Mouse (Mus musculus) midbrain, embryonic 10.5 days (tissue): ENCODE data around the gene Ess2. TPM values are rescaled to one million over a fixed set of nuclear protein-coding genes. Genes with fewer than 3 reads are reported as not detected.

Source experiments
- DNase-seq: peaks from one replicate; pipeline ENCODE4 v3.0.0-alpha.2; 2017; ENCODE audit warnings: low spot score
- H3K27ac ChIP-seq: fragments of 300-500 bp; sonication (generic); replicated peaks from 2 replicates; pipeline ENCODE4 v1.5.1; 2016; ENCODE audit warnings: mild to moderate bottlenecking
- H3K27me3 ChIP-seq: fragments of 300-500 bp; sonication (generic); 2 replicates; pipeline ENCODE4 v1.6.1; 2016; ENCODE audit warnings: low read depth, mild to moderate bottlenecking; ENCODE audit not compliant: poor library complexity, severe bottlenecking
- H3K36me3 ChIP-seq: fragments of 300-500 bp; sonication (generic); 2 replicates; pipeline ENCODE4 v1.6.1; 2016; ENCODE audit warnings: mild to moderate bottlenecking, moderate library complexity
- H3K4me1 ChIP-seq: fragments of 300-500 bp; sonication (generic); 2 replicates; pipeline ENCODE4 v1.6.1; 2016
- H3K4me3 ChIP-seq: fragments of 300-500 bp; sonication (generic); 2 replicates; pipeline ENCODE4 v1.5.1; 2016; ENCODE audit warnings: mild to moderate bottlenecking, moderate library complexity
- H3K9me3 ChIP-seq: fragments of 300-500 bp; sonication (generic); replicated peaks from 2 replicates; pipeline ENCODE4 v1.6.1; 2016; ENCODE audit warnings: mild to moderate bottlenecking
- WGBS: fragments of 180-500 bp; shearing (Covaris S2); methylation state at CpG from one replicate; pipeline ENCODE4 v1.1.7; 2016; 5-methylcytosine and 5-hydroxymethylcytosine counted together
- polyA plus RNA-seq: library from polyadenylated mRNA; unstranded; fragments of >200 nt; fragmentation: Nextera tagmentation; extraction: Ambion mirVana; gene quantifications from 2 replicates; pipeline ENCODE4 v1.2.1, GENCODE M21; 2016

The Ess2 gene
- polyA plus RNA-seq, 1 experiment from 2014 or later, result 51.9 TPM

- Histone ChIP-seq H3K4me3 (no peak overlapping the region), H3K27me3 (no peaks in the 10 kb centered on the region), H3K36me3 (peaks cover 74% of the 10 kb centered on the region), H3K4me1 (no peaks in the 10 kb centered on the region), H3K9me3 (no peaks in the 10 kb centered on the region), H3K27ac (no peak overlapping the region)
- no peak for DNase-seq
- 78% methylated on average over 4 of the region's 4 CpGs for WGBS
These were observed 38.2 kb downstream of the Ess2 start for GRCm38 (mm10) chr16:17872995-17873394.

GRCm38 (mm10) chr16:17871248-17871647, 39.9 kb downstream of the Ess2 start:
- peaks cover 76% of the 10 kb centered on the region for H3K36me3 ChIP-seq
- 89% methylated on average over 5 of the region's 5 CpGs for WGBS
- DNase-seq, result no peak

GRCm38 (mm10) chr16:17865770-17866169, 45.4 kb downstream of the Ess2 start:
- 82% methylated on average over 6 of the region's 6 CpGs for WGBS
- Histone ChIP-seq H3K27me3 (no peaks in the 10 kb centered on the region), H3K4me1 (peaks cover 24% of the 10 kb centered on the region), H3K4me3 (no peak overlapping the region), H3K36me3 (peaks cover 70% of the 10 kb centered on the region), H3K9me3 (no peaks in the 10 kb centered on the region), H3K27ac (no peak overlapping the region)
- no peak for DNase-seq

More at GRCm38 (mm10) chr16:17871248-17871647, 39.9 kb downstream of the Ess2 start:
- H3K27me3 ChIP-seq, result no peaks in the 10 kb centered on the region
- no peaks in the 10 kb centered on the region for H3K4me1 ChIP-seq
- H3K4me3 ChIP-seq, result no peak overlapping the region
- H3K27ac ChIP-seq, result no peak overlapping the region
- no peaks in the 10 kb centered on the region for H3K9me3 ChIP-seq

- no peak overlapping the region for H3K4me3 ChIP-seq
- H3K36me3 ChIP-seq, result peaks cover 70% of the 10 kb centered on the region
- no peaks in the 10 kb centered on the region for H3K9me3 ChIP-seq
- H3K27me3 ChIP-seq, result no peaks in the 10 kb centered on the region
- no peak for DNase-seq
- no peak overlapping the region for H3K27ac ChIP-seq
- H3K4me1 ChIP-seq, result peaks cover 24% of the 10 kb centered on the region
- WGBS, result 97% methylated on average over 2 of the region's 2 CpGs
These were observed 45.9 kb downstream of the Ess2 start for GRCm38 (mm10) chr16:17865293-17865692.

- Histone ChIP-seq H3K4me3 (no peak overlapping the region), H3K4me1 (peaks cover 26% of the 10 kb centered on the region), H3K9me3 (no peaks in the 10 kb centered on the region), H3K27ac (no peak overlapping the region), H3K27me3 (no peaks in the 10 kb centered on the region), H3K36me3 (peaks cover 81% of the 10 kb centered on the region)
- no peak for DNase-seq
These were observed 52.6 kb downstream of the Ess2 start for GRCm38 (mm10) chr16:17858592-17858991.

GRCm38 (mm10) chr16:17857157-17857556, 54.0 kb downstream of the Ess2 start:
- peaks cover 92% of the 10 kb centered on the region for H3K36me3 ChIP-seq
- H3K4me1 ChIP-seq, result peaks cover 15% of the 10 kb centered on the region
- H3K27me3 ChIP-seq, result no peaks in the 10 kb centered on the region
- 94% methylated on average over 7 of the region's 7 CpGs for WGBS
- no peak for DNase-seq
- H3K4me3 ChIP-seq, result no peak overlapping the region
- no peak overlapping the region for H3K27ac ChIP-seq
- H3K9me3 ChIP-seq, result no peaks in the 10 kb centered on the region

GRCm38 (mm10) chr16:17853263-17853662, 57.9 kb downstream of the Ess2 start:
- Histone ChIP-seq H3K4me3 (no peak overlapping the region), H3K4me1 (0 out of 2 replicates have a peak, but pooled peaks cover 3% of the 10 kb centered on the region), H3K27me3 (no peaks in the 10 kb centered on the region), H3K27ac (no peak overlapping the region), H3K9me3 (no peaks in the 10 kb centered on the region), H3K36me3 (peaks cover 98% of the 10 kb centered on the region)
- 87% methylated on average over 2 of the region's 2 CpGs for WGBS
- no peak for DNase-seq

- Histone ChIP-seq H3K4me3 (no peak overlapping the region), H3K36me3 (peaks cover 98% of the 10 kb centered on the region)
- 100% methylated on average over 1 of the region's 1 CpGs for WGBS
These were observed 59.3 kb downstream of the Ess2 start for GRCm38 (mm10) chr16:17851860-17852259.

GRCm38 (mm10) chr16:17851331-17851730, 59.8 kb downstream of the Ess2 start:
- no peak for DNase-seq
- peaks cover 98% of the 10 kb centered on the region for H3K36me3 ChIP-seq

More at GRCm38 (mm10) chr16:17851860-17852259, 59.3 kb downstream of the Ess2 start:
- no peaks in the 10 kb centered on the region for H3K9me3 ChIP-seq
- no peaks in the 10 kb centered on the region for H3K27me3 ChIP-seq
- DNase-seq, result no peak
- H3K27ac ChIP-seq, result no peak overlapping the region
- 0 out of 2 replicates have a peak, but pooled peaks cover 3% of the 10 kb centered on the region for H3K4me1 ChIP-seq

More at GRCm38 (mm10) chr16:17851331-17851730, 59.8 kb downstream of the Ess2 start:
- Histone ChIP-seq H3K4me1 (no peaks in the 10 kb centered on the region), H3K4me3 (no peak overlapping the region), H3K9me3 (no peaks in the 10 kb centered on the region), H3K27me3 (no peaks in the 10 kb centered on the region), H3K27ac (no peak overlapping the region)
- WGBS, result 96% methylated on average over 5 of the region's 5 CpGs

Other genes with a start within 250 kb of the Ess2 start
- gene Med15, start 178.5 kb downstream of the Ess2 start, polyA plus RNA-seq, result 45.2 and 47.8 TPM in 2 replicates
- gene Klhl22, start 151.7 kb downstream of the Ess2 start, polyA plus RNA-seq, result 52.6 and 57.4 TPM in 2 replicates
- gene Scarf2, start 114.1 kb downstream of the Ess2 start, polyA plus RNA-seq, result 4.1 TPM in 2 replicates
- 0.21 TPM in 1 of 2 replicates, not detected in the other for gene B830017H08Rik, start 78.2 kb downstream of the Ess2 start, polyA plus RNA-seq
- 1.8 and 1.9 TPM in 2 replicates for gene Car15, start 73.0 kb downstream of the Ess2 start, polyA plus RNA-seq
- 0.35 and 0.60 TPM in 2 replicates for gene Gm20518, start 19.7 kb downstream of the Ess2 start, polyA plus RNA-seq
- 0.05 TPM in 1 of 2 replicates, not detected in the other for gene Tssk1, start 17.1 kb downstream of the Ess2 start, polyA plus RNA-seq
- gene Dgcr2, start 12.8 kb downstream of the Ess2 start, polyA plus RNA-seq, result 102 and 111 TPM in 2 replicates
- gene Tssk2, start 12.7 kb downstream of the Ess2 start, polyA plus RNA-seq, result 0.11 and 0.19 TPM in 2 replicates
- 0.75 and 1.4 TPM in 2 replicates for gene Gsc2, start 3.7 kb upstream of the Ess2 start, polyA plus RNA-seq
- gene Slc25a1, start 16.9 kb upstream of the Ess2 start, polyA plus RNA-seq, result 118 and 122 TPM in 2 replicates
- not detected in 2 replicates for gene Vpreb2, start 69.1 kb upstream of the Ess2 start, polyA plus RNA-seq
- gene Dgcr6, start 141.5 kb upstream of the Ess2 start, polyA plus RNA-seq, result 158 and 162 TPM in 2 replicates
- gene Prodh, start 178.9 kb upstream of the Ess2 start, polyA plus RNA-seq, result 13.0 and 15.1 TPM in 2 replicates
- gene Rtn4r, start 216.3 kb upstream of the Ess2 start, polyA plus RNA-seq, result 1.8 and 2.2 TPM in 2 replicates